Mouse (Mus musculus) liver, embryonic 11.5 days (tissue): ENCODE data around the gene Serpinf1. TPM values are rescaled to one million over a fixed set of nuclear protein-coding genes. Genes with fewer than 3 reads are reported as not detected.
"Not testable (repeated sequence)": the region's sequence is repeated elsewhere in the genome, so short reads cannot be mapped to it uniquely, and the experiment has no call there.

Source experiments
- ATAC-seq: fragments of 200-750 bp; cut with Nextera tagmentation; replicated peaks from 2 replicates; pipeline ENCODE4 v1.8.0; 2017; ENCODE audit warnings: moderate number of reproducible peaks, mild to moderate bottlenecking, moderate TSS enrichment, moderate library complexity; ENCODE audit not compliant: low FRiP score
- DNase-seq: peaks from one replicate; pipeline ENCODE4 v3.0.0-alpha.2; 2017; ENCODE audit warnings: low spot score
- H3K27ac ChIP-seq: fragments of 300-500 bp; sonication (generic); 2 replicates; pipeline ENCODE4 v1.5.1; 2014; ENCODE audit warnings: mild to moderate bottlenecking, low read depth, low read length, control low read depth
- H3K27me3 ChIP-seq: fragments of 300-500 bp; sonication (generic); replicated peaks from 2 replicates; pipeline ENCODE4 v1.6.1; 2014; ENCODE audit warnings: low read length, mixed read lengths; ENCODE audit not compliant: control insufficient read depth, insufficient read depth
- H3K36me3 ChIP-seq: fragments of 300-500 bp; sonication (generic); 2 replicates; pipeline ENCODE4 v1.6.1; 2014; ENCODE audit warnings: mild to moderate bottlenecking, low read length, moderate library complexity, mixed read lengths; ENCODE audit not compliant: control insufficient read depth, insufficient read depth
- H3K4me1 ChIP-seq: fragments of 300-500 bp; sonication (generic); replicated peaks from 2 replicates; pipeline ENCODE4 v1.6.1; 2014; ENCODE audit warnings: low read length, mixed read lengths; ENCODE audit not compliant: control insufficient read depth, insufficient read depth
- H3K4me2 ChIP-seq: fragments of 300-500 bp; sonication (generic); 2 replicates; pipeline ENCODE4 v1.6.1; 2014; ENCODE audit warnings: mild to moderate bottlenecking, control low read depth, moderate library complexity
- H3K4me3 ChIP-seq: fragments of 300-500 bp; sonication (generic); 2 replicates; pipeline ENCODE4 v1.5.1; 2014; ENCODE audit warnings: low read depth, low read length, control low read depth
- H3K9ac ChIP-seq: fragments of 300-500 bp; sonication (generic); 2 replicates; pipeline ENCODE4 v1.6.1; 2014; ENCODE audit warnings: low read depth, low read length, control low read depth
- H3K9me3 ChIP-seq: fragments of 300-500 bp; sonication (generic); 2 replicates; pipeline ENCODE4 v1.6.1; 2016; ENCODE audit warnings: low read length, inconsistent platforms, mixed read lengths; ENCODE audit not compliant: control insufficient read depth
- WGBS: fragments of 180-500 bp; shearing (Covaris S2); extraction: QIAGEN DNeasy Blood & Tissue Kit; methylation state at CpG from one replicate; pipeline ENCODE4 v1.1.7; 2014; 5-methylcytosine and 5-hydroxymethylcytosine counted together
- polyA plus RNA-seq: library from polyadenylated mRNA; unstranded; fragments of >200 nt; fragmentation: Nextera tagmentation; extraction: Ambion mirVana; gene quantifications from 2 replicates; pipeline ENCODE4 v1.2.1, GENCODE M21; 2014

The Serpinf1 gene
- polyA plus RNA-seq, 1 experiment from 2014 or later: 217 TPM

DNA sequence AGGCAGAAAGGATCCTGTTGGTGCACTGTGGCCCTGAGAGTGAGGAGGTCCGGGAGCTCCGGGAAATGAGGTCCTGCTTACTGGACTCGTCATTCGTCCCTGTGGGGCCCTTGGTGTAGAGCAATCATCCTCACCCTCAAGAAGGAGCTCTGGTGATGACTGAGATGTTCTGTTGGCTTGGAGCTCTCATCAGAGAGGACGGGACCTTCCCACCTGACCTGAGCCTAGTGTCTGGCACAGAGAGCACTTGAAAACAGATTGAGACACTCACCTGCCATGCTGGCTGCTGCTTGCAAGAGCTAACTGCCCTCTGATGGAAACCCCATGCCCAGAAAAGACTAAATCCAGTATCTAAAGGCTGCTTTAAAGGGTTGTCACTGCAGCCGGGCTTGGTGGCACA lies 17.7 kb downstream of the Serpinf1 start:
- Histone ChIP-seq H3K9me3 (no peaks in the 10 kb centered on the region), H3K27ac (no peak overlapping the region), H3K36me3 (no peaks in the 10 kb centered on the region), H3K4me2 (no peak overlapping the region), H3K4me1 (no peaks in the 10 kb centered on the region; the same call in 1 of the 2 replicates), H3K9ac (no peak overlapping the region), H3K27me3 (no peaks in the 10 kb centered on the region), H3K4me3 (no peak overlapping the region)
- WGBS: 84% methylated on average over 6 of the region's 6 CpGs
- no peak for ATAC-seq
- DNase-seq: no peak

DNA sequence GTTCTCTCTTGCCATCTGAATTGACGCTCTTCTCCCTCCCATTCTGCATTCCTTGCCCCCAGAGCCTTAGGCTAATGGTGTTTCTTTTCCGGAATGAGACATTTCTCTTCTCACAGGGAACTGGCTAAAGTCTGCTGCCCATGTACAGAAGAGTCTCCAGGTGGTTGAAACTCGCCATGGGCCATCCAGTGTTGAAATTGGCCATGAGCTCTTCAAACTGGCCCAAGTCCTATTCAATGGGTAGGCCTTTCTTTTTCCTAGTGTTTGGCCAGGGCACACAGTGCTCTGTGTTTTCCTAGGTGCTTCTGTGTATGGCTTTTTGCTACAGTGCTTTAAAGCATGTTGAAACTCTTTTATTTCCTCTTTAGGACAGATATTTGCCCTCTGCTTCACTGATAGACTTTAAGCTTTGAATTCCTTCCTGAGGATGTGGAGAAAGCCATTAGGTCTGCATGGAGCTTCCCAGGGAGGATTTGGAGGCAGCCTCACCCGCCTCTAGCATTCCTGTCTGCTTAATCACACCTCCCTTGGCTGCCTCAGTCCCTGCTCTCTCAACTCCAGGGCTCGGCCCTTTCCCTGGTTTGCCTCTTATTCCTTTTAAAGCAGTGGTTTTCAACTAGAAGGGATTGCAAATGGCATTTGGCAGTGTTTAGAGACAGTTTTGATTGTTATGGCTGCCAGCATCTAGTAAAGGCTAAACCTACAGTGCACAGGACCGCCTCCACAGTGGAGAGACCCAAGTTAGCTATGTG lies 19.0 kb downstream of the Serpinf1 start:
- Histone ChIP-seq H3K4me3 (no peak overlapping the region), H3K9me3 (no peaks in the 10 kb centered on the region), H3K27me3 (no peaks in the 10 kb centered on the region), H3K4me1 (no peaks in the 10 kb centered on the region), H3K36me3 (no peaks in the 10 kb centered on the region), H3K9ac (no peak overlapping the region), H3K4me2 (no peak overlapping the region), H3K27ac (no peak overlapping the region)
- WGBS: 77% methylated on average over 6 of the region's 6 CpGs
- DNase-seq: no peak
- ATAC-seq: no peak

DNA sequence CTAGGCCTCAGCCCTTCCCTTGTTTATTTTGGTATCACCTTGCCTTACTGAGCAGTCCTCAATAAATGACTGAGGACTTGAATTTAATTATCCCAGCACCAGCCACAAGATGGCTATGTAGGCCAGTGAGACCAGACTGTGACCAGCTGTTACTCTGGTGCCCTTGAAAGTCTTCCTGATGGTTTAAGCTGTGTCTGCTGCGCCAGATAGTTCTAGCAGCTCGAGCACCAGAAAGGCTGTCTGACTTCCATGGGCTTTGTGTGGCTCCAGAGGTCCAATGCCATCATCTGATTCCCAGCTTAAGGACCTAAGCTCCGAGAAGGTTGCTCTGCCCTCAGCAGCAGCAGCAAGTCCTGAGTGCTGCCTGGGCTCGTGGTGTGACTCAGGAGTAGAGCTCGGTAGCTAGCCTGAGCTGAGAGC lies 20.2 kb downstream of the Serpinf1 start:
- 56% methylated on average over 5 of the region's 5 CpGs for WGBS

DNA sequence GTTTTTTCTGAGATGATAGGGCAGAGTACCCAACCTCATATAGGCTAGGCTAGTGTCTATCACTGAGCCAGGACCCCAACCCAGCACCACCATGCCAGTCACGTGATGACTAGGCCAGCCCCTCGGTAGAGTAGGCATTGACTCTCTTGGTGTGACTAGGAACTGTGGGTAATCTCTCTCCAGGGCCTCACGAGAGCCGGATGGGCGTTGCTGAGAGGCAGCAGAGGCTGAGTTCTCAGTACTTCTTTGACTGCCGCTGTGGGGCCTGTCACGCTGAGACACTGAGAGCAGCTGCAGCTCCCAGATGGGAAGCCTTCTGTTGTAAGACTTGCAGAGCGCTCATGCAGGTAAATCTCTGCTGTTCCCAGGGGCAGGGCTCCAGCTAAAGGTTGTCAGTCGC lies 22.4 kb downstream of the Serpinf1 start:
- H3K27me3 ChIP-seq: no peaks in the 10 kb centered on the region
- no peak overlapping the region for H3K4me3 ChIP-seq
- H3K9ac ChIP-seq: no peak overlapping the region
- 71% methylated on average over 9 of the region's 9 CpGs for WGBS
- DNase-seq: no peak
- H3K9me3 ChIP-seq: no peaks in the 10 kb centered on the region
- no peak overlapping the region for H3K27ac ChIP-seq
- ATAC-seq: no peak
- H3K36me3 ChIP-seq: no peaks in the 10 kb centered on the region
- H3K4me1 ChIP-seq: no peaks in the 10 kb centered on the region
- no peak overlapping the region for H3K4me2 ChIP-seq

More for the DNA sequence above, 20.2 kb downstream of the Serpinf1 start:
- H3K4me2 ChIP-seq: no peak overlapping the region
- no peaks in the 10 kb centered on the region for H3K9me3 ChIP-seq
- H3K36me3 ChIP-seq: no peaks in the 10 kb centered on the region
- no peaks in the 10 kb centered on the region for H3K27me3 ChIP-seq
- ATAC-seq (no peak), DNase-seq (no peak)
- peak overlapping the region; percentile 22; the same call in 1 of the 2 replicates for H3K27ac ChIP-seq
- 0 out of 2 replicates have a peak overlapping the region, but pooled peaks have one; percentile 20 for H3K9ac ChIP-seq
- H3K4me3 ChIP-seq: no peak overlapping the region
- H3K4me1 ChIP-seq: no peaks in the 10 kb centered on the region

DNA sequence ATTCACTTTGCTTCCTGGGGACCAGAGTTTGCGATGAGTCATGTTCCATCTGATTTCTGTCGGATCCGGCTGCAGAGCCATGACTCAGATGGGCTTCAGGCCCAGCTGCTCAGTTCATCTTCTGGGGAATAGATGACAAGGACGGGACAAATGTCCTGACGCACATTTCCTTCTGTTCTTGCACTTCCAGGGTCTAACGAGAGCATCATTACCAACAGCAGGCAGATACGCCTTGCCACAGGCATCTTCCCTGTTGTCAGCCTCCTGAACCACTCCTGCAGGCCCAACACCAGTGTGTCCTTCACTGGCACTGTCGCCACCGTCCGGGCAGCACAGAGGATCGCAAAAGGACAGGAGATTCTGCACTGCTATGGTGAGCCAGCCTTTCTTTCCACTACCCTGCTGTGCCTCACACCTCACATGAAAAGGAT lies 23.1 kb downstream of the Serpinf1 start:
- H3K36me3 ChIP-seq: no peaks in the 10 kb centered on the region
- no peak for DNase-seq
- 79% methylated on average over 11 of the region's 11 CpGs for WGBS

DNA sequence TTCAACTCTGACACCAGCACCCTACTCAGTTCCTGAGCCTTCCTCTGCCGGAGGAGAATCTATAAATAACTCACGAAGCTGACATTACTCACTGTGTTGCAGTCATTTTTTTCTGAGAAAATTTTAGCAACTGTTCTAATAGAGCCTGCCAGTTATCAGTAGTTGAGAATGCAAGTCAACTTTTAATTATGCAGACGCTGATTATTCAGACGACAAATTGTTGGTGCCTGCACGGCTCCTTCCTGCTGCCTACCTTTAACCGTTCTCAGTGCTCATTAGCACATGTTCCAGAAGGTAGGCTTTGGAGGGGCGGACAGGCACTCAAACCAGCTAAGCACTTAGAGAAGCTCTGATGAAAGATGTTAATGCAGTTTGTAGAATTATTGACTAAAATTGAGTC lies 25.0 kb downstream of the Serpinf1 start:
- WGBS: 73% methylated on average over 7 of the region's 7 CpGs
- ATAC-seq (no peak), DNase-seq (no peak)
- H3K36me3 ChIP-seq: no peaks in the 10 kb centered on the region
- H3K27me3 ChIP-seq: no peaks in the 10 kb centered on the region
- no peak overlapping the region for H3K27ac ChIP-seq
- H3K4me1 ChIP-seq: no peaks in the 10 kb centered on the region
- H3K4me3 ChIP-seq: no peak overlapping the region
- no peaks in the 10 kb centered on the region for H3K9me3 ChIP-seq
- H3K9ac ChIP-seq: no peak overlapping the region
- no peak overlapping the region for H3K4me2 ChIP-seq

More for the DNA sequence above, 23.1 kb downstream of the Serpinf1 start:
- no peak overlapping the region for H3K9ac ChIP-seq
- no peak overlapping the region for H3K4me2 ChIP-seq
- no peak overlapping the region for H3K4me3 ChIP-seq
- H3K27me3 ChIP-seq: no peaks in the 10 kb centered on the region
- no peak overlapping the region for H3K27ac ChIP-seq
- no peaks in the 10 kb centered on the region for H3K4me1 ChIP-seq
- H3K9me3 ChIP-seq: no peaks in the 10 kb centered on the region
- no peak for ATAC-seq

DNA sequence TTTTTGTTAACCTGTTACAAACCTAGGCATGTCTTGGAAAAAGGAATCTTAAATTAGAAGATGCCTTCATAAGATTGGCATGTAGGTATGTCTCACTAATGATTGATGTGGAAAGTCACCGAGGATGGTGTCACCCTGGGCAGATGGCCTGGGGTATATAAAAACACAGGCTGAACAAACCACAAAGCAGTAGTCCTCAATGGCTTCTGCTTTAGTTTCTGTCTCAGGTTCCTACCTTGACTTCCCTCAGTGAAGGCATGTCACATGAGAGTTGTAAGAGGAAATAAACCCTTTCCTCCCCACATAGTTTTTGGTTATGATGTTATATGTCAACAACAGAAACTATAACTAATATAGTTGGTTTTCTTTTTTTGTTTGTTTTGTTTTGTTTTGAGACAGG lies 26.9 kb downstream of the Serpinf1 start:
- WGBS: 53% methylated on average over 1 of the region's 1 CpGs
- H3K4me2 ChIP-seq: no peak overlapping the region
- H3K27ac ChIP-seq: no peak overlapping the region
- H3K9me3 ChIP-seq: no peaks in the 10 kb centered on the region
- H3K9ac ChIP-seq: no peak overlapping the region
- H3K4me3 ChIP-seq: no peak overlapping the region
- no peaks in the 10 kb centered on the region for H3K36me3 ChIP-seq
- no peaks in the 10 kb centered on the region for H3K27me3 ChIP-seq
- ATAC-seq: no peak
- H3K4me1 ChIP-seq: no peaks in the 10 kb centered on the region
- DNase-seq: no peak

DNA sequence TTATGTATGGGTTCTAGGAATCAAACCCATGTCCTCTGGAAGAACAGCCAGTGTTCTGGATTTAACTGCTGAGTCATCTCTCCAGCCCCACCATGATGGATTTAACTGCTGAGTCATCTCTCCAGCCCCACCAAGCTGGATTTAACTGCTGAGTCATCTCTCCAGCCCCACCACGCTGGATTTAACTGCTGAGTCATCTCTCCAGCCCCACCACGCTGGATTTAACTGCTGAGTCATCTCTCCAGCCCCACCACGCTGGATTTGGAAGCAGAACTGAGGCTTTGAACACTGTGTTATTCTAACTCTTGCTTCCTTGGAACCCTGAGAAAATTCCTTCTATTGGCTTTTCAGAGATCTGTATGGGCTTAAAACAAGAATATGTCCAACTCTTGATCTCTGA lies 39.0 kb downstream of the Serpinf1 start:
- H3K4me1 ChIP-seq, H3K27me3 ChIP-seq, ATAC-seq, H3K36me3 ChIP-seq, H3K4me3 ChIP-seq, H3K27ac ChIP-seq, H3K9ac ChIP-seq, DNase-seq, H3K4me2 ChIP-seq, H3K9me3 ChIP-seq: not testable (repeated sequence)
- WGBS: 28% methylated on average over 3 of the region's 3 CpGs

DNA sequence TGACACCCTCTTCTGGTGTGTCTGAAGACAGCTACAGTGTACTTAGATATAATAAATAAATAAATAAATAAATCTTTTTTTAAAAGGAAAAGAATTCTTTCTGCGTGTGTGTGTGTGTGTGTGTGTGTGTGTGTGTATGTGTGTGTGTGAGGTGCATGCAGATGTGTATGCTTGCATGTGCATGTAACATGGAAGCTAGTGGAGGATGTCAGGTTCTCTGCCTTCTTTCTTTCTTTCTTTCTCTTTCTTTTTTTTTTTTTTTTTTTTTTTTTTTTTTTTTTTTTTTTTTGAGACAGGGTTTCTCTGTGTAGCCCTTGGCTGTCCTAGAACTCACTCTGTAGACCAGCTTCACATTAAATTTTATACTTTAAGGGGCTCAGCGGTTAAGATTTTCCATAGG lies 43.7 kb downstream of the Serpinf1 start:
- 96% methylated on average over 2 of the region's 2 CpGs for WGBS

More for the DNA sequence above, 43.7 kb downstream of the Serpinf1 start:
- DNase-seq, H3K4me1 ChIP-seq, H3K9ac ChIP-seq, H3K27ac ChIP-seq, H3K9me3 ChIP-seq, H3K4me2 ChIP-seq, H3K4me3 ChIP-seq, H3K27me3 ChIP-seq, ATAC-seq, H3K36me3 ChIP-seq: not testable (repeated sequence)
